Mouse (Mus musculus) intestine, embryonic 15.5 days (tissue): Measurements from ENCODE around the gene Oxtr. TPM values are rescaled to one million over a fixed set of nuclear protein-coding genes. Genes with fewer than 3 reads are reported as not detected.

ENCODE experiments used
- ATAC-seq: fragments of 200-750 bp; cut with Nextera tagmentation; 2 replicates; pipeline ENCODE4 v1.8.0; 2017; ENCODE audit warnings: moderate TSS enrichment, moderate library complexity
- H3K27ac ChIP-seq: fragments of 300-500 bp; sonication (generic); 2 replicates; pipeline ENCODE4 v1.5.1; 2015; ENCODE audit warnings: mild to moderate bottlenecking, inconsistent platforms
- H3K27me3 ChIP-seq: fragments of 300-500 bp; sonication (generic); replicated peaks from 2 replicates; pipeline ENCODE4 v1.6.1; 2015; ENCODE audit warnings: inconsistent platforms
- H3K36me3 ChIP-seq: fragments of 300-500 bp; sonication (generic); 2 replicates; pipeline ENCODE4 v1.6.1; 2015; ENCODE audit warnings: inconsistent platforms
- H3K4me1 ChIP-seq: fragments of 300-500 bp; sonication (generic); replicated peaks from 2 replicates; pipeline ENCODE4 v1.6.1; 2015; ENCODE audit warnings: inconsistent platforms
- H3K4me2 ChIP-seq: fragments of 300-500 bp; sonication (generic); replicated peaks from 2 replicates; pipeline ENCODE4 v1.6.1; 2015; ENCODE audit warnings: mild to moderate bottlenecking, inconsistent platforms
- H3K4me3 ChIP-seq: fragments of 300-500 bp; sonication (generic); replicated peaks from 2 replicates; pipeline ENCODE4 v1.5.1; 2015; ENCODE audit warnings: inconsistent platforms
- H3K9ac ChIP-seq: fragments of 300-500 bp; sonication (generic); 2 replicates; pipeline ENCODE4 v1.6.1; 2015; ENCODE audit warnings: inconsistent platforms
- H3K9me3 ChIP-seq: fragments of 300-500 bp; sonication (generic); 2 replicates; pipeline ENCODE4 v1.6.1; 2016; ENCODE audit warnings: inconsistent platforms
- WGBS: fragments of 180-500 bp; shearing (Covaris S2); methylation state at CpG from one replicate; pipeline ENCODE4 v1.1.7; 2015; 5-methylcytosine and 5-hydroxymethylcytosine counted together
- polyA plus RNA-seq: library from polyadenylated mRNA; unstranded; fragments of >200 nt; fragmentation: Nextera tagmentation; extraction: Ambion mirVana; gene quantifications from 2 replicates; pipeline ENCODE4 v1.2.1, GENCODE M21; 2015

The Oxtr gene
- polyA plus RNA-seq, 1 experiment from 2014 or later = 0.20 TPM

- H3K4me1 ChIP-seq = no peaks in the 10 kb centered on the region
- 0 out of 2 replicates have a peak, but pooled peaks cover 4% of the 10 kb centered on the region for H3K27me3 ChIP-seq
- H3K9me3 ChIP-seq = no peaks in the 10 kb centered on the region
- no peak overlapping the region for H3K27ac ChIP-seq
- H3K4me2 ChIP-seq = no peak overlapping the region
- H3K36me3 ChIP-seq = no peaks in the 10 kb centered on the region
- ATAC-seq = peak; percentile 20; the same call in 1 of the 2 replicates
- WGBS = 42% methylated on average over 13 of the region's 13 CpGs
- no peak overlapping the region for H3K4me3 ChIP-seq
- no peak overlapping the region for H3K9ac ChIP-seq
Measured at GRCm38 (mm10) chr6:112479861-112480260, 9.9 kb downstream of the Oxtr start.

- 71% methylated on average over 4 of the region's 4 CpGs for WGBS
- H3K9me3 ChIP-seq = no peaks in the 10 kb centered on the region
- H3K36me3 ChIP-seq = no peaks in the 10 kb centered on the region
- no peaks in the 10 kb centered on the region for H3K4me1 ChIP-seq
- no peak for ATAC-seq
- H3K4me2 ChIP-seq = no peak overlapping the region
- no peak overlapping the region for H3K27ac ChIP-seq
- H3K4me3 ChIP-seq = no peak overlapping the region
- no peak overlapping the region for H3K9ac ChIP-seq
- H3K27me3 ChIP-seq = no peaks in the 10 kb centered on the region
Measured at GRCm38 (mm10) chr6:112471644-112472043, 18.1 kb downstream of the Oxtr start.

GRCm38 (mm10) chr6:112466001-112466400 lies 23.7 kb downstream of the Oxtr start:
- no peaks in the 10 kb centered on the region for H3K36me3 ChIP-seq
- H3K9me3 ChIP-seq = no peaks in the 10 kb centered on the region
- H3K4me2 ChIP-seq = no peak overlapping the region
- H3K4me3 ChIP-seq = no peak overlapping the region
- no peaks in the 10 kb centered on the region for H3K27me3 ChIP-seq
- H3K9ac ChIP-seq = no peak overlapping the region
- peak; percentile 41; the same call in 1 of the 2 replicates for ATAC-seq
- no peaks in the 10 kb centered on the region for H3K4me1 ChIP-seq
- no peak overlapping the region for H3K27ac ChIP-seq

GRCm38 (mm10) chr6:112465441-112465840 lies 24.3 kb downstream of the Oxtr start:
- no peaks in the 10 kb centered on the region for H3K9me3 ChIP-seq
- H3K9ac ChIP-seq = no peak overlapping the region
- H3K27me3 ChIP-seq = no peaks in the 10 kb centered on the region
- H3K4me1 ChIP-seq = no peaks in the 10 kb centered on the region
- no peak overlapping the region for H3K4me3 ChIP-seq
- 76% methylated on average over 3 of the region's 3 CpGs for WGBS
- no peaks in the 10 kb centered on the region for H3K36me3 ChIP-seq
- H3K27ac ChIP-seq = no peak overlapping the region
- no peak overlapping the region for H3K4me2 ChIP-seq
- no peak for ATAC-seq

- WGBS = 85% methylated on average over 6 of the region's 6 CpGs
- no peak overlapping the region for H3K27ac ChIP-seq
- H3K4me1 ChIP-seq = no peaks in the 10 kb centered on the region
- no peak overlapping the region for H3K9ac ChIP-seq
- no peak overlapping the region for H3K4me2 ChIP-seq
- no peaks in the 10 kb centered on the region for H3K9me3 ChIP-seq
- no peak for ATAC-seq
- H3K4me3 ChIP-seq = no peak overlapping the region
- no peaks in the 10 kb centered on the region for H3K36me3 ChIP-seq
- H3K27me3 ChIP-seq = no peaks in the 10 kb centered on the region
Measured at GRCm38 (mm10) chr6:112463331-112463730, 26.4 kb downstream of the Oxtr start.

- Histone ChIP-seq H3K27me3 (no peaks in the 10 kb centered on the region), H3K4me1 (no peaks in the 10 kb centered on the region), H3K4me2 (no peak overlapping the region), H3K36me3 (no peaks in the 10 kb centered on the region), H3K9ac (no peak overlapping the region), H3K27ac (no peak overlapping the region), H3K4me3 (no peak overlapping the region), H3K9me3 (no peaks in the 10 kb centered on the region)
- 93% methylated on average over 5 of the region's 5 CpGs for WGBS
- ATAC-seq = no peak
Measured at GRCm38 (mm10) chr6:112461459-112461858, 28.3 kb downstream of the Oxtr start.

GRCm38 (mm10) chr6:112459341-112459749 lies 30.4 kb downstream of the Oxtr start, which contains the start of gene Cav3:
Gene Cav3 (plus strand): TSS chr6:112459505.
- Histone ChIP-seq H3K27me3 (no peaks in the 10 kb centered on the region), H3K9me3 (no peaks in the 10 kb centered on the region), H3K27ac (no peak within 1 kb of the TSS), H3K4me3 (no peak within 1 kb of the TSS), H3K4me2 (0 out of 2 replicates have a peak within 1 kb of the TSS, but pooled peaks have one; percentile 12), H3K36me3 (no peaks in the 10 kb centered on the region), H3K9ac (no peak within 1 kb of the TSS), H3K4me1 (no peaks in the 10 kb centered on the region)
- ATAC-seq = peak; percentile 58
- WGBS = 45% methylated on average over 12 of the region's 12 CpGs

GRCm38 (mm10) chr6:112445675-112446074 lies 44.1 kb downstream of the Oxtr start:
- ATAC-seq = no peak
- no peak overlapping the region for H3K27ac ChIP-seq
- H3K4me3 ChIP-seq = no peak overlapping the region
- no peaks in the 10 kb centered on the region for H3K9me3 ChIP-seq
- H3K4me1 ChIP-seq = no peaks in the 10 kb centered on the region
- H3K9ac ChIP-seq = no peak overlapping the region
- H3K36me3 ChIP-seq = no peaks in the 10 kb centered on the region
- no peaks in the 10 kb centered on the region for H3K27me3 ChIP-seq
- no peak overlapping the region for H3K4me2 ChIP-seq
- WGBS = 81% methylated on average over 3 of the region's 3 CpGs

- Histone ChIP-seq H3K4me3 (no peak overlapping the region), H3K4me2 (no peak overlapping the region), H3K9ac (no peak overlapping the region), H3K36me3 (no peaks in the 10 kb centered on the region), H3K27me3 (no peaks in the 10 kb centered on the region), H3K27ac (no peak overlapping the region), H3K4me1 (no peaks in the 10 kb centered on the region), H3K9me3 (no peaks in the 10 kb centered on the region)
- 66% methylated on average over 6 of the region's 6 CpGs for WGBS
- ATAC-seq = no peak
Measured at GRCm38 (mm10) chr6:112426018-112426732, 63.6 kb downstream of the Oxtr start.

- ATAC-seq = no peak
- H3K27ac ChIP-seq = no peak overlapping the region
Measured at GRCm38 (mm10) chr6:112423746-112424501, 65.8 kb downstream of the Oxtr start.

More at GRCm38 (mm10) chr6:112423746-112424501, 65.8 kb downstream of the Oxtr start:
- Histone ChIP-seq H3K4me1 (no peaks in the 10 kb centered on the region), H3K4me2 (no peak overlapping the region), H3K4me3 (no peak overlapping the region), H3K9me3 (no peaks in the 10 kb centered on the region), H3K27me3 (no peaks in the 10 kb centered on the region), H3K9ac (no peak overlapping the region), H3K36me3 (no peaks in the 10 kb centered on the region)
- WGBS = 65% methylated on average over 8 of the region's 8 CpGs
